Mouse (Mus musculus): ENCODE measurements at regions not wholly inside any gene's neighbourhood (a gene's known extent, or its start where the extent isn't known, plus 50 kb on each side); places are given as distances from the start of the nearest gene placed in this dataset.

- no peaks in the 10 kb centered on the region for H3K9me3 ChIP-seq
- no peaks in the 10 kb centered on the region for H3K36me3 ChIP-seq (replicated peaks)
- H3K27me3 ChIP-seq (replicated peaks): no peaks in the 10 kb centered on the region
- H3K9ac ChIP-seq: no peak overlapping the region
- no peak overlapping the region for H3K4me2 ChIP-seq
- no peaks in the 10 kb centered on the region for H3K4me1 ChIP-seq
- H3K27ac ChIP-seq: no peak overlapping the region
- 81% methylated on average over 5 of the region's 5 CpGs for WGBS
- no peak for ATAC-seq (replicated peaks)
- H3K4me3 ChIP-seq: no peak overlapping the region
Observed at GRCm38 (mm10) chr19:52661009-52661408, 379.0 kb downstream of the Xpnpep1 start.

GRCm38 (mm10) chr19:52647066-52648046 is 383.3 kb downstream of the Ins1 start:
- WGBS: 27% methylated on average over 17 of the region's 17 CpGs
- Histone ChIP-seq H3K36me3 (replicated peaks) (no peaks in the 10 kb centered on the region), H3K27ac (peak overlapping the region; percentile 39), H3K4me3 (no peak overlapping the region), H3K4me1 (0 out of 2 replicates have a peak, but pooled peaks cover 6% of the 10 kb centered on the region), H3K27me3 (replicated peaks) (no peaks in the 10 kb centered on the region), H3K9me3 (no peaks in the 10 kb centered on the region), H3K4me2 (peak overlapping the region; percentile 1; the same call in 1 of the 2 replicates), H3K9ac (no peak overlapping the region)
- ATAC-seq (replicated peaks): peak; percentile 88

GRCm38 (mm10) chr19:52640228-52640627 is 376.1 kb downstream of the Ins1 start:
- Histone ChIP-seq H3K4me1 (no peaks in the 10 kb centered on the region), H3K27ac (no peak overlapping the region), H3K4me3 (no peak overlapping the region), H3K9me3 (no peaks in the 10 kb centered on the region), H3K36me3 (replicated peaks) (no peaks in the 10 kb centered on the region), H3K9ac (no peak overlapping the region), H3K4me2 (no peak overlapping the region), H3K27me3 (replicated peaks) (no peaks in the 10 kb centered on the region)
- 35% methylated on average over 5 of the region's 5 CpGs for WGBS
- no peak for ATAC-seq (replicated peaks)

GRCm38 (mm10) chr19:52632501-52632900 is 368.4 kb downstream of the Ins1 start:
- WGBS: 87% methylated on average over 4 of the region's 4 CpGs
- Histone ChIP-seq H3K27me3 (replicated peaks) (no peaks in the 10 kb centered on the region), H3K27ac (no peak overlapping the region), H3K9ac (no peak overlapping the region), H3K9me3 (no peaks in the 10 kb centered on the region), H3K36me3 (replicated peaks) (no peaks in the 10 kb centered on the region), H3K4me3 (no peak overlapping the region), H3K4me1 (no peaks in the 10 kb centered on the region), H3K4me2 (no peak overlapping the region)
- no peak for ATAC-seq (replicated peaks)

- H3K27ac ChIP-seq: no peak overlapping the region
- H3K27me3 ChIP-seq (replicated peaks): no peaks in the 10 kb centered on the region
- no peaks in the 10 kb centered on the region for H3K36me3 ChIP-seq (replicated peaks)
- WGBS: 65% methylated on average over 5 of the region's 5 CpGs
- no peak overlapping the region for H3K9ac ChIP-seq
- no peak overlapping the region for H3K4me3 ChIP-seq
- H3K4me1 ChIP-seq: no peaks in the 10 kb centered on the region; the same call in 1 of the 2 replicates
- no peak for ATAC-seq (replicated peaks)
- H3K4me2 ChIP-seq: no peak overlapping the region
- no peaks in the 10 kb centered on the region for H3K9me3 ChIP-seq
Observed at GRCm38 (mm10) chr19:52624310-52624709, 360.2 kb downstream of the Ins1 start.

- Histone ChIP-seq H3K36me3 (replicated peaks) (no peaks in the 10 kb centered on the region), H3K4me3 (no peak overlapping the region), H3K9ac (no peak overlapping the region), H3K4me1 (no peaks in the 10 kb centered on the region; the same call in 1 of the 2 replicates), H3K9me3 (no peaks in the 10 kb centered on the region), H3K27me3 (replicated peaks) (no peaks in the 10 kb centered on the region), H3K4me2 (no peak overlapping the region), H3K27ac (no peak overlapping the region)
- ATAC-seq (replicated peaks): no peak
Observed at GRCm38 (mm10) chr19:52623496-52623895, 359.4 kb downstream of the Ins1 start.

- no peak overlapping the region for H3K9ac ChIP-seq
- no peaks in the 10 kb centered on the region for H3K36me3 ChIP-seq (replicated peaks)
- WGBS: 93% methylated on average over 5 of the region's 5 CpGs
- no peaks in the 10 kb centered on the region for H3K4me1 ChIP-seq
- no peak for ATAC-seq (replicated peaks)
- H3K4me2 ChIP-seq: no peak overlapping the region
- H3K4me3 ChIP-seq: no peak overlapping the region
- H3K27me3 ChIP-seq (replicated peaks): no peaks in the 10 kb centered on the region
- no peaks in the 10 kb centered on the region for H3K9me3 ChIP-seq
- no peak overlapping the region for H3K27ac ChIP-seq
Observed at GRCm38 (mm10) chr19:52613353-52613752, 349.3 kb downstream of the Ins1 start.

- 73% methylated on average over 3 of the region's 3 CpGs for WGBS
- Histone ChIP-seq H3K27ac (no peak overlapping the region), H3K36me3 (replicated peaks) (no peaks in the 10 kb centered on the region), H3K4me2 (no peak overlapping the region), H3K27me3 (replicated peaks) (no peaks in the 10 kb centered on the region), H3K4me3 (no peak overlapping the region), H3K4me1 (no peaks in the 10 kb centered on the region), H3K9me3 (no peaks in the 10 kb centered on the region), H3K9ac (no peak overlapping the region)
- no peak for ATAC-seq (replicated peaks)
Observed at GRCm38 (mm10) chr19:52606859-52607258, 342.8 kb downstream of the Ins1 start.

GRCm38 (mm10) chr19:52600410-52600809 is 336.3 kb downstream of the Ins1 start:
- WGBS: 3% methylated on average over 3 of the region's 3 CpGs
- no peak overlapping the region for H3K9ac ChIP-seq
- no peak overlapping the region for H3K4me3 ChIP-seq
- 0 out of 2 replicates have a peak overlapping the region, but pooled peaks have one; percentile 12 for H3K27ac ChIP-seq
- H3K4me1 ChIP-seq: 0 out of 2 replicates have a peak, but pooled peaks cover 3% of the 10 kb centered on the region
- H3K27me3 ChIP-seq (replicated peaks): no peaks in the 10 kb centered on the region
- H3K36me3 ChIP-seq (replicated peaks): no peaks in the 10 kb centered on the region
- no peak; the same call in 1 of the 2 replicates for ATAC-seq (replicated peaks)
- no peaks in the 10 kb centered on the region for H3K9me3 ChIP-seq
- no peak overlapping the region for H3K4me2 ChIP-seq

GRCm38 (mm10) chr19:52565401-52565800 is 301.3 kb downstream of the Ins1 start:
- ATAC-seq (replicated peaks): no peak
- no peak overlapping the region for H3K27ac ChIP-seq
- H3K9me3 ChIP-seq: no peaks in the 10 kb centered on the region
- H3K4me1 ChIP-seq: no peaks in the 10 kb centered on the region
- H3K4me2 ChIP-seq: no peak overlapping the region
- WGBS: 81% methylated on average over 4 of the region's 4 CpGs
- no peak overlapping the region for H3K9ac ChIP-seq
- no peaks in the 10 kb centered on the region for H3K27me3 ChIP-seq (replicated peaks)
- no peaks in the 10 kb centered on the region for H3K36me3 ChIP-seq (replicated peaks)
- no peak overlapping the region for H3K4me3 ChIP-seq

- 19% methylated on average over 4 of the region's 4 CpGs for WGBS
- Histone ChIP-seq H3K27ac (no peak overlapping the region), H3K4me3 (no peak overlapping the region), H3K9ac (no peak overlapping the region), H3K9me3 (no peaks in the 10 kb centered on the region), H3K4me1 (no peaks in the 10 kb centered on the region), H3K36me3 (replicated peaks) (no peaks in the 10 kb centered on the region), H3K27me3 (replicated peaks) (no peaks in the 10 kb centered on the region), H3K4me2 (no peak overlapping the region)
- no peak for ATAC-seq (replicated peaks)
Observed at GRCm38 (mm10) chr19:52534758-52535157, 270.7 kb downstream of the Ins1 start.

GRCm38 (mm10) chr19:52525509-52525908 is 261.4 kb downstream of the Ins1 start:
- H3K4me1 ChIP-seq: no peaks in the 10 kb centered on the region
- no peaks in the 10 kb centered on the region for H3K36me3 ChIP-seq (replicated peaks)
- H3K4me2 ChIP-seq: no peak overlapping the region
- H3K27ac ChIP-seq: no peak overlapping the region
- H3K9ac ChIP-seq: no peak overlapping the region
- no peaks in the 10 kb centered on the region for H3K27me3 ChIP-seq (replicated peaks)
- no peaks in the 10 kb centered on the region for H3K9me3 ChIP-seq
- WGBS: 92% methylated on average over 5 of the region's 5 CpGs
- H3K4me3 ChIP-seq: no peak overlapping the region
- no peak for ATAC-seq (replicated peaks)

- no peak for ATAC-seq (replicated peaks)
Observed at GRCm38 (mm10) chr19:52503331-52503730, 239.2 kb downstream of the Ins1 start.

More at GRCm38 (mm10) chr19:52503331-52503730, 239.2 kb downstream of the Ins1 start:
- no peaks in the 10 kb centered on the region for H3K36me3 ChIP-seq (replicated peaks)
- no peak overlapping the region for H3K4me2 ChIP-seq
- no peaks in the 10 kb centered on the region for H3K9me3 ChIP-seq
- H3K27me3 ChIP-seq (replicated peaks): no peaks in the 10 kb centered on the region
- no peak overlapping the region for H3K27ac ChIP-seq
- H3K4me1 ChIP-seq: 0 out of 2 replicates have a peak, but pooled peaks cover 4% of the 10 kb centered on the region
- 40% methylated on average over 4 of the region's 4 CpGs for WGBS
- H3K4me3 ChIP-seq: no peak overlapping the region
- H3K9ac ChIP-seq: no peak overlapping the region
